ENCODE assay signal across 7 mouse cellular contexts in genomic region chr12:17347327-17348047, GRCm38 (mm10). TPM values are rescaled to one million over a fixed set of nuclear protein-coding genes. Genes with fewer than 3 reads are reported as not detected.
A peak's percentile ranks its signal among the peaks of the same experiment; 100 is the strongest.
DNase-seq lines count a peak whose midpoint lies in the region; TF ChIP-seq lines count a peak whose summit lies in the region.

No protein-coding gene starts in this region.

- no peaks in the 10 kb centered on the region for H3K27me3 ChIP-seq in thymus, adult 2 months (ENCODE audit: control insufficient read depth, insufficient read depth, low read length)
- no peaks in the 10 kb centered on the region for H3K27me3 ChIP-seq in heart, embryonic 10.5 days (ENCODE audit: insufficient read depth, poor library complexity, severe bottlenecking)
- H3K27me3 ChIP-seq in midbrain, embryonic 10.5 days (ENCODE audit: low read depth, poor library complexity, severe bottlenecking): no peaks in the 10 kb centered on the region

- H3K4me3 ChIP-seq in thymus, adult 2 months (ENCODE audit: control insufficient read depth, insufficient read depth, low read length): peak overlapping the region; percentile 44
- H3K4me3 ChIP-seq in heart, embryonic 10.5 days: peak overlapping the region; percentile 75
- H3K4me3 ChIP-seq in midbrain, embryonic 10.5 days: peak overlapping the region; percentile 80

- H3K9me3 ChIP-seq in heart, embryonic 10.5 days: no peaks in the 10 kb centered on the region
- no peaks in the 10 kb centered on the region for H3K9me3 ChIP-seq in midbrain, embryonic 10.5 days (replicated peaks)

- TF ChIP-seq POLR2A in thymus, adult 2 months (IDR thresholded peaks at IDR 0.05; ENCODE audit: control insufficient read depth, extremely low read depth, insufficient read depth, low read length, poor library complexity): no peak

- H3K4me1 ChIP-seq in thymus, adult 2 months (replicated peaks; ENCODE audit: control insufficient read depth, insufficient read depth, low read length): peaks cover 4% of the 10 kb centered on the region
- peaks cover 10% of the 10 kb centered on the region for H3K4me1 ChIP-seq in heart, embryonic 10.5 days
- H3K4me1 ChIP-seq in midbrain, embryonic 10.5 days: peaks cover 21% of the 10 kb centered on the region

- WGBS in thymus, adult 2 months: 42% methylated on average over 11 of the region's 11 CpGs
- WGBS in heart, embryonic 10.5 days: 36% methylated on average over 11 of the region's 11 CpGs
- 40% methylated on average over 11 of the region's 11 CpGs for WGBS in midbrain, embryonic 10.5 days

- no peaks in the 10 kb centered on the region for H3K36me3 ChIP-seq in thymus, adult 2 months (ENCODE audit: control insufficient read depth, insufficient read depth, low read length)
- peaks cover 21% of the 10 kb centered on the region for H3K36me3 ChIP-seq in heart, embryonic 10.5 days
- peaks cover 23% of the 10 kb centered on the region for H3K36me3 ChIP-seq in midbrain, embryonic 10.5 days

- no peak for DNase-seq in thymus, adult 2 months
- DNase-seq in thymus, adult 18-20 months: no peak
- DNase-seq in cerebellum, postnatal 10 days: peak; percentile 44 to 53
- no peak for DNase-seq in heart, embryonic 10.5 days (ENCODE audit: low spot score)
- DNase-seq in kidney, postnatal 25 days: peak; percentile 16 to 36
- DNase-seq in midbrain, embryonic 10.5 days (ENCODE audit: low spot score): peak; percentile 14
- no peak for DNase-seq in urinary bladder, adult 2 months (ENCODE audit: low spot score)

- TF ChIP-seq CTCF in thymus, adult 2 months (IDR thresholded peaks at IDR 0.05; ENCODE audit: borderline replicate concordance, control insufficient read depth, extremely low read depth, insufficient read depth, low read length, poor library complexity): no peak

- no peak overlapping the region; the same call in 1 of the 2 replicates for H3K27ac ChIP-seq in thymus, adult 2 months (ENCODE audit: control insufficient read depth, insufficient read depth, low read length)
- H3K27ac ChIP-seq in heart, embryonic 10.5 days: peak overlapping the region; percentile 89
- H3K27ac ChIP-seq in midbrain, embryonic 10.5 days (replicated peaks): peak overlapping the region; percentile 83

RNA-seq across cellular contexts. Expression of gene Nol10, which starts 0.8 kb away (rescaled TPM):
- polyA plus RNA-seq in thymus, adult 2 months (2012; rRNA removed): 6.2 and 6.3 TPM in 2 replicates
- polyA plus RNA-seq in heart, embryonic 10.5 days (2016; fragmentation: Nextera tagmentation; extraction: Ambion mirVana): 20.0 and 25.6 TPM in 2 replicates
- 35.4 and 37.1 TPM in 2 replicates for polyA plus RNA-seq in midbrain, embryonic 10.5 days (2016; fragmentation: Nextera tagmentation; extraction: Ambion mirVana)
- polyA plus RNA-seq in urinary bladder, adult 2 months (2012; rRNA removed): 8.2 and 8.7 TPM in 2 replicates

RNA-seq across cellular contexts. Expression of gene Atp6v1c2, which starts 18.3 kb away (rescaled TPM):
- 0.29 and 0.71 TPM in 2 replicates for polyA plus RNA-seq in thymus, adult 2 months (2012; rRNA removed)
- polyA plus RNA-seq in heart, embryonic 10.5 days (2016; fragmentation: Nextera tagmentation; extraction: Ambion mirVana): 0.43 and 0.69 TPM in 2 replicates
- polyA plus RNA-seq in midbrain, embryonic 10.5 days (2016; fragmentation: Nextera tagmentation; extraction: Ambion mirVana): 0.21 and 0.46 TPM in 2 replicates
- not detected in 2 replicates for polyA plus RNA-seq in urinary bladder, adult 2 months (2012; rRNA removed)

Comparison
In these comparisons a context has a peak if more than half of its experiments do, and no peak if none do; other contexts are left out.
1. DNase-seq: peak in cerebellum, postnatal 10 days (2 of 2), kidney, postnatal 25 days (2 of 2) and midbrain, embryonic 10.5 days (single experiment); none in thymus, adult 2 months (single experiment), thymus, adult 18-20 months (0 of 2), heart, embryonic 10.5 days (single experiment) and urinary bladder, adult 2 months (single experiment).
2. Peak in every context shown above with its lines, with median percentiles within 50 percentile points of each other: H3K4me3 ChIP-seq.